Mouse (Mus musculus) gastrocnemius, postnatal 4 days (tissue): ENCODE results near the gene Sumo3. TPM values are rescaled to one million over a fixed set of nuclear protein-coding genes. Genes with fewer than 3 reads are reported as not detected.

ENCODE experiments used
- DNase-seq, 2 experiments: peaks; one replicate each; pipeline ENCODE4 v3.0.0; 2021 to 2022; ENCODE audit warnings: low spot score in 2 of 2, mixed read lengths in 2 of 2
- total RNA-seq, 2 experiments: library from RNA; stranded (reverse); gene quantifications; 2 replicates each; pipeline ENCODE4 v1.2.3; 2021

The Sumo3 gene
- total RNA-seq, 2 experiments from 2014 or later: 92.1 to 96.0 TPM

GRCm38 (mm10) chr10:77623639-77624400, 17.9 kb downstream of the Sumo3 start:
- DNase-seq: no peak

GRCm38 (mm10) chr10:77624570-77624995, 18.7 kb downstream of the Sumo3 start:
- DNase-seq: peak in 1 of 2 experiments; percentile 51

GRCm38 (mm10) chr10:77626036-77626435, 20.1 kb downstream of the Sumo3 start:
- no peak for DNase-seq

- DNase-seq: no peak
These were observed 20.7 kb downstream of the Sumo3 start for GRCm38 (mm10) chr10:77626591-77626990.

GRCm38 (mm10) chr10:77627497-77627896, 21.6 kb downstream of the Sumo3 start:
- peak; percentile 59 to 73 for DNase-seq

GRCm38 (mm10) chr10:77629163-77629562, 23.3 kb downstream of the Sumo3 start:
- no peak for DNase-seq

GRCm38 (mm10) chr10:77629970-77630369, 24.1 kb downstream of the Sumo3 start:
- no peak for DNase-seq

- DNase-seq: no peak
These were observed 28.1 kb downstream of the Sumo3 start for GRCm38 (mm10) chr10:77634016-77634415.

GRCm38 (mm10) chr10:77634452-77635231, 28.7 kb downstream of the Sumo3 start:
- DNase-seq: no peak

GRCm38 (mm10) chr10:77636234-77636922, 30.5 kb downstream of the Sumo3 start:
- DNase-seq: no peak

GRCm38 (mm10) chr10:77638956-77639355, 33.1 kb downstream of the Sumo3 start:
- no peak for DNase-seq

GRCm38 (mm10) chr10:77643160-77643559, 37.3 kb downstream of the Sumo3 start:
- DNase-seq: no peak

- DNase-seq: no peak
These were observed 39.7 kb downstream of the Sumo3 start for GRCm38 (mm10) chr10:77645571-77645970.

GRCm38 (mm10) chr10:77647461-77647860, 41.6 kb downstream of the Sumo3 start:
- no peak for DNase-seq

GRCm38 (mm10) chr10:77647901-77648300, 42.0 kb downstream of the Sumo3 start:
- DNase-seq: no peak

- no peak for DNase-seq
These were observed 46.1 kb downstream of the Sumo3 start for GRCm38 (mm10) chr10:77652046-77652445.

- DNase-seq: no peak
These were observed 52.5 kb downstream of the Sumo3 start for GRCm38 (mm10) chr10:77658286-77658994.

- no peak for DNase-seq
These were observed 58.2 kb downstream of the Sumo3 start for GRCm38 (mm10) chr10:77663949-77664665.

- DNase-seq: peak in 1 of 2 experiments; percentile 22
These were observed 60.4 kb downstream of the Sumo3 start for GRCm38 (mm10) chr10:77666342-77666741.

- DNase-seq: peak in 1 of 2 experiments; percentile 11
These were observed 61.5 kb downstream of the Sumo3 start for GRCm38 (mm10) chr10:77667402-77667801.
